Mouse (Mus musculus) kidney, postnatal 0 days (tissue): ENCODE data around the gene Pdxp. TPM values are rescaled to one million over a fixed set of nuclear protein-coding genes. Genes with fewer than 3 reads are reported as not detected.
A peak's percentile ranks its signal among the peaks of the same experiment; 100 is the strongest.

Source experiments
- ATAC-seq: fragments of 200-750 bp; cut with Nextera tagmentation; replicated peaks from 2 replicates; pipeline ENCODE4 v1.8.0; 2017; ENCODE audit warnings: low read depth, moderate number of reproducible peaks, moderate TSS enrichment, moderate library complexity; ENCODE audit not compliant: low FRiP score
- DNase-seq: peaks from one replicate; pipeline ENCODE4 v3.0.0-alpha.2; 2016; ENCODE audit warnings: low spot score
- H3K27ac ChIP-seq: fragments of 300-500 bp; sonication (generic); 2 replicates; pipeline ENCODE4 v1.5.1; 2014; ENCODE audit warnings: mild to moderate bottlenecking
- H3K27me3 ChIP-seq: fragments of 300-500 bp; sonication (generic); 2 replicates; pipeline ENCODE4 v1.6.1; 2014; ENCODE audit warnings: low read length, mixed read lengths; ENCODE audit not compliant: insufficient read depth
- H3K36me3 ChIP-seq: fragments of 300-500 bp; sonication (generic); 2 replicates; pipeline ENCODE4 v1.6.1; 2014; ENCODE audit warnings: low read length, mixed read lengths; ENCODE audit not compliant: insufficient read depth
- H3K4me1 ChIP-seq: fragments of 300-500 bp; sonication (generic); replicated peaks from 2 replicates; pipeline ENCODE4 v1.6.1; 2014; ENCODE audit warnings: antibody characterized with exemption, low read length, mixed read lengths; ENCODE audit not compliant: insufficient read depth
- H3K4me2 ChIP-seq: fragments of 300-500 bp; sonication (generic); 2 replicates; pipeline ENCODE4 v1.6.1; 2014; ENCODE audit warnings: mild to moderate bottlenecking, low read length, moderate library complexity, mixed read lengths
- H3K4me3 ChIP-seq: fragments of 300-500 bp; sonication (generic); replicated peaks from 2 replicates; pipeline ENCODE4 v1.5.1; 2014; ENCODE audit warnings: low read depth, low read length
- H3K9ac ChIP-seq: fragments of 300-500 bp; sonication (generic); 2 replicates; pipeline ENCODE4 v1.6.1; 2014; ENCODE audit warnings: low read depth, low read length
- H3K9me3 ChIP-seq: fragments of 300-500 bp; sonication (generic); replicated peaks from 2 replicates; pipeline ENCODE4 v1.6.1; 2016; ENCODE audit warnings: low read length, inconsistent platforms, mixed read lengths
- CTCF ChIP-seq: IDR thresholded peaks from 2 replicates; pipeline ENCODE4 v1.5.1; 2016; ENCODE audit warnings: antibody characterized with exemption, low read depth, mild to moderate bottlenecking, moderate library complexity
- WGBS: fragments of 180-500 bp; shearing (Covaris S2); extraction: QIAGEN DNeasy Blood & Tissue Kit; methylation state at CpG from one replicate; pipeline ENCODE4 v1.1.7; 2014; 5-methylcytosine and 5-hydroxymethylcytosine counted together
- polyA plus RNA-seq: library from polyadenylated mRNA; unstranded; fragments of >200 nt; fragmentation: Nextera tagmentation; extraction: Ambion mirVana; gene quantifications from 2 replicates; pipeline ENCODE4 v1.2.1, GENCODE M21; 2015

Gene Pdxp
- 7.1 and 7.8 TPM in 2 replicates for polyA plus RNA-seq

- peaks cover 25% of the 10 kb centered on the region; the same call in 1 of the 2 replicates for H3K4me1 ChIP-seq
- peak within 1 kb of the TSS; percentile 70 for H3K27ac ChIP-seq
- H3K36me3 ChIP-seq, result peaks cover 21% of the 10 kb centered on the region
- H3K9me3 ChIP-seq, result no peaks in the 10 kb centered on the region
- no peak for TF ChIP-seq CTCF
- H3K27me3 ChIP-seq, result no peaks in the 10 kb centered on the region
- H3K9ac ChIP-seq, result peak within 1 kb of the TSS; percentile 74
- ATAC-seq (peak; percentile 90), DNase-seq (peak; percentile 100)
- H3K4me2 ChIP-seq, result peak within 1 kb of the TSS; percentile 94
- under 1% methylated on average over 51 of the region's 51 CpGs for WGBS
- H3K4me3 ChIP-seq, result peak within 1 kb of the TSS; percentile 43
Observed at GRCm38 (mm10) chr15:78913632-78914090, at the start of gene Pdxp. Gene Pdxp (plus strand): TSS chr15:78913919.

GRCm38 (mm10) chr15:78868398-78868797 is 45.3 kb upstream of the Pdxp start:
- Histone ChIP-seq H3K27ac (peak overlapping the region; percentile 83), H3K36me3 (no peaks in the 10 kb centered on the region), H3K9me3 (no peaks in the 10 kb centered on the region), H3K9ac (no peak overlapping the region), H3K4me2 (no peak overlapping the region), H3K27me3 (no peaks in the 10 kb centered on the region), H3K4me1 (peaks cover 16% of the 10 kb centered on the region), H3K4me3 (no peak overlapping the region)
- 4% methylated on average over 9 of the region's 9 CpGs for WGBS
- ATAC-seq (peak; percentile 57; the same call in 1 of the 2 replicates), DNase-seq (peak; percentile 95)
- no peak for TF ChIP-seq CTCF

- H3K27ac ChIP-seq, result peak overlapping the region; percentile 83
- no peak overlapping the region for H3K9ac ChIP-seq
- H3K9me3 ChIP-seq, result no peaks in the 10 kb centered on the region
- no peak for ATAC-seq
- no peak for TF ChIP-seq CTCF
- no peak for DNase-seq
- no peaks in the 10 kb centered on the region for H3K27me3 ChIP-seq
- no peaks in the 10 kb centered on the region for H3K36me3 ChIP-seq
- no peak overlapping the region for H3K4me2 ChIP-seq
- 61% methylated on average over 7 of the region's 7 CpGs for WGBS
- no peak overlapping the region for H3K4me3 ChIP-seq
- H3K4me1 ChIP-seq, result peaks cover 12% of the 10 kb centered on the region
Observed at GRCm38 (mm10) chr15:78868826-78869233, 44.9 kb upstream of the Pdxp start.

- DNase-seq (peak; percentile 83), ATAC-seq (no peak)
- H3K9me3 ChIP-seq, result no peaks in the 10 kb centered on the region
- H3K27ac ChIP-seq, result no peak overlapping the region
- H3K4me2 ChIP-seq, result no peak overlapping the region
- H3K27me3 ChIP-seq, result no peaks in the 10 kb centered on the region
- peaks cover 8% of the 10 kb centered on the region for H3K4me1 ChIP-seq
- H3K4me3 ChIP-seq, result no peak overlapping the region
- peak; percentile 87 for TF ChIP-seq CTCF
- WGBS, result 28% methylated on average over 6 of the region's 6 CpGs
- H3K9ac ChIP-seq, result no peak overlapping the region
- H3K36me3 ChIP-seq, result no peaks in the 10 kb centered on the region
Observed at GRCm38 (mm10) chr15:78869775-78870174, 43.9 kb upstream of the Pdxp start.

GRCm38 (mm10) chr15:78872021-78872608 is 41.6 kb upstream of the Pdxp start:
- Histone ChIP-seq H3K9ac (no peak overlapping the region), H3K4me1 (peaks cover 8% of the 10 kb centered on the region), H3K9me3 (no peaks in the 10 kb centered on the region), H3K4me3 (no peak overlapping the region), H3K4me2 (no peak overlapping the region), H3K27ac (no peak overlapping the region), H3K27me3 (no peaks in the 10 kb centered on the region), H3K36me3 (no peaks in the 10 kb centered on the region)
- WGBS, result 44% methylated on average over 5 of the region's 5 CpGs
- peak; percentile 49; the same call in 1 of the 2 replicates for TF ChIP-seq CTCF
- no peak for ATAC-seq
- DNase-seq, result no peak

- DNase-seq, result no peak
- Histone ChIP-seq H3K9ac (no peak overlapping the region), H3K4me2 (no peak overlapping the region)
Observed at GRCm38 (mm10) chr15:78873803-78874435, 39.8 kb upstream of the Pdxp start.

More at GRCm38 (mm10) chr15:78873803-78874435, 39.8 kb upstream of the Pdxp start:
- Histone ChIP-seq H3K4me1 (0 out of 2 replicates have a peak, but pooled peaks cover 5% of the 10 kb centered on the region), H3K27ac (no peak overlapping the region), H3K4me3 (no peak overlapping the region), H3K9me3 (no peaks in the 10 kb centered on the region), H3K36me3 (no peaks in the 10 kb centered on the region), H3K27me3 (no peaks in the 10 kb centered on the region)
- TF ChIP-seq CTCF, result no peak
- WGBS, result 64% methylated on average over 13 of the region's 13 CpGs
- ATAC-seq, result no peak
